Mouse (Mus musculus): ENCODE data around the gene Tbkbp1.

DNA sequence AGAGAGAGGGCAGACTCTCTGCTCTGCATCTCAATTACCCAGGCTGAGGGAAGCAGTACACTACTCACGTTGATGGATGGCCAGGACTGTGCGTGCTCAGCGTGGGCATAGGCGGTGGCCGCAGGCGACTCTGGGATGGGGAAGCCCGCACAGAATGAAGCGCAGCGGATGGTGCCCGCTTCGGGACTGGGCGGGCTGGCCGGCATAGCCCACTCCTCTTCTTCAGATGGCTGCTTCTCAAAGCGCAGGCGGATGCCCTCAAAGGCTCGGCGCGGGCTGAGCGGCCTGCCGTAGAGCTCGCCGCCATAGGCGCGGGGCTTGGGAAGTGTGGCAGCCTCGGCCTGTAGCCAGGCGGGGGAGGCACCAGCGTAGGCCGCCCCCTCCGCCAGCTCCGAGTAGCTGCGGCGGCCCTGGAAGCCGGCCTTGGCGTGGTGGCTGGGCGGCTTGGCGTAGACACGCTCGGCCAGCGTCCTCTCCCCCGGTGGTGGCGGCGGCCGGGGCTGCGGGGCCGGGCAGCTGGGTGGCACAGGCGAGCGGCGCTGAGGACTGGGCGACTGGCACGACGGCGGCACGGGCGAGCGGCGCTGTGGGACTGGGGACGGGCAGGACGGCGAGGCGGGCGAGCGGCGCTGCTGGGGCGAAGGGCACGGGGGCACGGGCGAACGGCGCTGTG is 12.6 kb downstream of the Tbkbp1 start:
- TF ChIP-seq CTCF (conservative IDR thresholded peaks at IDR 0.05; ENCODE audit: low read length): no peak
- no peak for TF ChIP-seq POU5F1 (IDR thresholded peaks at IDR 0.05; ENCODE audit: borderline replicate concordance, low read length)
- no peak for TF ChIP-seq NANOG (IDR thresholded peaks at IDR 0.05; ENCODE audit: borderline replicate concordance, low read length)
